ENCODE assay signal across 8 mouse cellular contexts in genomic region chr11:101176933-101177773, GRCm38 (mm10). TPM values are rescaled to one million over a fixed set of nuclear protein-coding genes. Genes with fewer than 3 reads are reported as not detected.
DNase-seq lines count a peak whose midpoint lies in the region; ATAC-seq and TF ChIP-seq lines count a peak whose summit lies in the region.

No protein-coding gene starts in this region.

- peaks cover 39% of the 10 kb centered on the region for H3K4me1 ChIP-seq in cerebellum, adult 2 months (ENCODE audit: control insufficient read depth, insufficient read depth, low read length)
- H3K4me1 ChIP-seq in kidney, postnatal 0 days (replicated peaks; ENCODE audit: insufficient read depth, low read length) = peaks cover 19% of the 10 kb centered on the region
- H3K4me1 ChIP-seq in liver, embryonic 14.5 days (replicated peaks; ENCODE audit: control insufficient read depth in 2 of 2, insufficient read depth in 2 of 2, low read length in 1 of 2) = peaks cover 0 to 8% of the 10 kb centered on the region in 2 experiments; a peak in 2 of 4 replicates
- H3K4me1 ChIP-seq in neural tube, embryonic 14.5 days (ENCODE audit: control insufficient read depth, insufficient read depth, low read length) = peaks cover 32% of the 10 kb centered on the region; the same call in 1 of the 2 replicates

- DNase-seq in kidney, adult 18-20 months = peak; percentile 68
- no peak for DNase-seq in kidney, adult 11 months
- DNase-seq in cerebellum, adult 2 months = peak; percentile 91 to 93
- DNase-seq in frontal cortex, postnatal 10 days (ENCODE audit: low spot score in 2 of 2) = peak; percentile 57 to 69
- peak; percentile 71 for DNase-seq in kidney, postnatal 0 days (ENCODE audit: low spot score)
- no peak for DNase-seq in liver, embryonic 14.5 days (ENCODE audit: low read depth in 3 of 3, low spot score in 3 of 3)
- DNase-seq in thymus, postnatal 36 days = peak; percentile 78 to 80

- H3K36me3 ChIP-seq in kidney, postnatal 0 days (ENCODE audit: insufficient read depth, low read length) = no peaks in the 10 kb centered on the region
- H3K36me3 ChIP-seq in liver, embryonic 14.5 days (replicated peaks; ENCODE audit: control insufficient read depth, insufficient read depth, low read depth) = no peaks in the 10 kb centered on the region
- H3K36me3 ChIP-seq in neural tube, embryonic 14.5 days (ENCODE audit: control insufficient read depth, insufficient read depth, low read length) = no peaks in the 10 kb centered on the region

- no peak for ATAC-seq in kidney, postnatal 0 days (replicated peaks; ENCODE audit: low FRiP score, low read depth)
- ATAC-seq in liver, embryonic 14.5 days (ENCODE audit: insufficient read depth) = no peak
- ATAC-seq in neural tube, embryonic 14.5 days (ENCODE audit: low read depth) = no peak

- WGBS in cerebellum, adult 2 months = 6% methylated on average over 22 of the region's 22 CpGs
- WGBS in kidney, postnatal 0 days = 40% methylated on average over 22 of the region's 22 CpGs
- WGBS in liver, embryonic 14.5 days (ENCODE audit: insufficient replicate concordance) = 29% methylated on average over 22 of the region's 22 CpGs
- 24% methylated on average over 22 of the region's 22 CpGs for whole genome bisulfite sequencing in neural tube, embryonic 14.5 days

- TF ChIP-seq POLR2A in cerebellum, adult 2 months (IDR thresholded peaks at IDR 0.05; ENCODE audit: borderline replicate concordance, insufficient read depth, low read length) = peak; percentile 40; the same call in 1 of the 2 replicates

- H3K27ac ChIP-seq in cerebellum, adult 2 months (ENCODE audit: insufficient read depth, low read length) = peak overlapping the region; percentile 96
- no peak overlapping the region for H3K27ac ChIP-seq in kidney, postnatal 0 days
- H3K27ac ChIP-seq in liver, embryonic 14.5 days = no peak overlapping the region
- no peak overlapping the region; the same call in 1 of the 2 replicates for H3K27ac ChIP-seq in neural tube, embryonic 14.5 days (ENCODE audit: low read depth, low read length)

- H3K9me3 ChIP-seq in kidney, postnatal 0 days (replicated peaks; ENCODE audit: low read length) = no peaks in the 10 kb centered on the region
- H3K9me3 ChIP-seq in liver, embryonic 14.5 days (ENCODE audit: control insufficient read depth, low read length) = no peaks in the 10 kb centered on the region
- no peaks in the 10 kb centered on the region for H3K9me3 ChIP-seq in neural tube, embryonic 14.5 days (ENCODE audit: control insufficient read depth, low read length)

- peak overlapping the region; percentile 65 for H3K4me2 ChIP-seq in kidney, postnatal 0 days (ENCODE audit: low read length)
- H3K4me2 ChIP-seq in liver, embryonic 14.5 days (ENCODE audit: low read depth) = no peak overlapping the region
- H3K4me2 ChIP-seq in neural tube, embryonic 14.5 days (ENCODE audit: low read depth, low read length) = peak overlapping the region; percentile 58

- TF ChIP-seq CTCF in cerebellum, adult 2 months (IDR thresholded peaks at IDR 0.05; ENCODE audit: borderline replicate concordance, insufficient read depth, low read depth, low read length) = peak; percentile 72
- peak; percentile 70 for TF ChIP-seq CTCF in kidney, postnatal 0 days (IDR thresholded peaks at IDR 0.05; ENCODE audit: low read depth)
- TF ChIP-seq CTCF in liver, embryonic 14.5 days (IDR thresholded peaks at IDR 0.05; ENCODE audit: low read depth) = peak; percentile 68

- H3K9ac ChIP-seq in kidney, postnatal 0 days (ENCODE audit: low read depth, low read length) = no peak overlapping the region
- no peak overlapping the region for H3K9ac ChIP-seq in liver, embryonic 14.5 days (replicated peaks)
- peak overlapping the region; percentile 54; the same call in 1 of the 2 replicates for H3K9ac ChIP-seq in neural tube, embryonic 14.5 days (replicated peaks; ENCODE audit: low read depth, low read length)

- peak overlapping the region; percentile 76 for H3K4me3 ChIP-seq in cerebellum, adult 2 months (replicated peaks; ENCODE audit: insufficient read depth, low read depth, low read length)
- peak overlapping the region; percentile 18; the same call in 1 of the 2 replicates for H3K4me3 ChIP-seq in kidney, postnatal 0 days (replicated peaks; ENCODE audit: low read depth, low read length)
- H3K4me3 ChIP-seq in liver, embryonic 14.5 days (ENCODE audit: insufficient read depth in 1 of 2, low read depth in 2 of 2, low read length in 2 of 2) = no peak overlapping the region
- peak overlapping the region; percentile 36 for H3K4me3 ChIP-seq in neural tube, embryonic 14.5 days (ENCODE audit: low read depth, low read length)

- no peaks in the 10 kb centered on the region for H3K27me3 ChIP-seq in cerebellum, adult 2 months (ENCODE audit: control insufficient read depth, insufficient read depth, low read length)
- no peaks in the 10 kb centered on the region for H3K27me3 ChIP-seq in kidney, postnatal 0 days (ENCODE audit: insufficient read depth, low read length)
- H3K27me3 ChIP-seq in liver, embryonic 14.5 days (ENCODE audit: control insufficient read depth, insufficient read depth, low read length) = peaks cover 67% of the 10 kb centered on the region
- peaks cover 13% of the 10 kb centered on the region for H3K27me3 ChIP-seq in neural tube, embryonic 14.5 days (ENCODE audit: control insufficient read depth, insufficient read depth, low read length)

- no peak for TF ChIP-seq EP300 in liver, embryonic 14.5 days (IDR thresholded peaks at IDR 0.05; ENCODE audit: low read depth)

RNA-seq across cellular contexts. Expression of gene Ccr10, which starts 1.9 kb away (rescaled TPM):
- polyA plus RNA-seq in cerebellum, adult 2 months (2012; rRNA removed) = 0.82 and 1.0 TPM in 2 replicates
- polyA plus RNA-seq in kidney, postnatal 0 days (2015; fragmentation: Nextera tagmentation; extraction: Ambion mirVana) = 0.36 and 0.45 TPM in 2 replicates
- not detected in 2 replicates for polyA plus RNA-seq in liver, embryonic 14.5 days (2012; rRNA removed)
- not detected in 2 replicates for polyA plus RNA-seq in liver, embryonic 14.5 days (2014; fragmentation: Nextera tagmentation; extraction: Ambion mirVana)
- polyA plus RNA-seq in neural tube, embryonic 14.5 days (2014; fragmentation: Nextera tagmentation; extraction: Ambion mirVana) = 0.12 and 0.30 TPM in 2 replicates

RNA-seq across cellular contexts. Expression of gene Plekhh3, which starts 6.0 kb away (rescaled TPM):
- polyA plus RNA-seq in cerebellum, adult 2 months (2012; rRNA removed) = 67.6 and 71.0 TPM in 2 replicates
- 14.1 and 16.6 TPM in 2 replicates for polyA plus RNA-seq in kidney, postnatal 0 days (2015; fragmentation: Nextera tagmentation; extraction: Ambion mirVana)
- polyA plus RNA-seq in liver, embryonic 14.5 days (2012; rRNA removed) = 1.1 TPM in 2 replicates
- polyA plus RNA-seq in liver, embryonic 14.5 days (2014; fragmentation: Nextera tagmentation; extraction: Ambion mirVana) = 1.0 TPM in 2 replicates
- polyA plus RNA-seq in neural tube, embryonic 14.5 days (2014; fragmentation: Nextera tagmentation; extraction: Ambion mirVana) = 7.2 and 10.5 TPM in 2 replicates

RNA-seq across cellular contexts. Expression of gene Cntnap1, which starts 6.8 kb away (rescaled TPM):
- polyA plus RNA-seq in cerebellum, adult 2 months (2012; rRNA removed) = 151 and 169 TPM in 2 replicates
- polyA plus RNA-seq in kidney, postnatal 0 days (2015; fragmentation: Nextera tagmentation; extraction: Ambion mirVana) = 0.75 and 0.78 TPM in 2 replicates
- 0.11 and 0.16 TPM in 2 replicates for polyA plus RNA-seq in liver, embryonic 14.5 days (2012; rRNA removed)
- 0.08 TPM in 1 of 2 replicates, not detected in the other for polyA plus RNA-seq in liver, embryonic 14.5 days (2014; fragmentation: Nextera tagmentation; extraction: Ambion mirVana)
- 7.5 and 8.3 TPM in 2 replicates for polyA plus RNA-seq in neural tube, embryonic 14.5 days (2014; fragmentation: Nextera tagmentation; extraction: Ambion mirVana)

RNA-seq across cellular contexts. Expression of gene Tubg2, which starts 21.4 kb away (rescaled TPM):
- 44.3 and 47.8 TPM in 2 replicates for polyA plus RNA-seq in cerebellum, adult 2 months (2012; rRNA removed)
- 4.3 and 4.9 TPM in 2 replicates for polyA plus RNA-seq in kidney, postnatal 0 days (2015; fragmentation: Nextera tagmentation; extraction: Ambion mirVana)
- polyA plus RNA-seq in liver, embryonic 14.5 days (2012; rRNA removed) = 0.13 and 0.14 TPM in 2 replicates
- polyA plus RNA-seq in liver, embryonic 14.5 days (2014; fragmentation: Nextera tagmentation; extraction: Ambion mirVana) = not detected in 2 replicates
- polyA plus RNA-seq in neural tube, embryonic 14.5 days (2014; fragmentation: Nextera tagmentation; extraction: Ambion mirVana) = 48.5 and 62.6 TPM in 2 replicates

RNA-seq across cellular contexts. Expression of gene Ezh1, which starts 49.1 kb away (rescaled TPM):
- polyA plus RNA-seq in cerebellum, adult 2 months (2012; rRNA removed) = 64.4 and 70.7 TPM in 2 replicates
- 18.6 and 20.3 TPM in 2 replicates for polyA plus RNA-seq in kidney, postnatal 0 days (2015; fragmentation: Nextera tagmentation; extraction: Ambion mirVana)
- 6.8 and 8.8 TPM in 2 replicates for polyA plus RNA-seq in liver, embryonic 14.5 days (2012; rRNA removed)
- polyA plus RNA-seq in liver, embryonic 14.5 days (2014; fragmentation: Nextera tagmentation; extraction: Ambion mirVana) = 7.9 and 8.1 TPM in 2 replicates
- 28.4 and 30.7 TPM in 2 replicates for polyA plus RNA-seq in neural tube, embryonic 14.5 days (2014; fragmentation: Nextera tagmentation; extraction: Ambion mirVana)

Comparison
In these comparisons a context has a peak if more than half of its experiments do, and no peak if none do; other contexts are left out.
1. DNase-seq: peak in kidney, adult 18-20 months (single experiment), cerebellum, adult 2 months (2 of 2), frontal cortex, postnatal 10 days (2 of 2), kidney, postnatal 0 days (single experiment) and thymus, postnatal 36 days (2 of 2); none in kidney, adult 11 months (single experiment) and liver, embryonic 14.5 days (0 of 3).
2. H3K4me3 ChIP-seq: peak in cerebellum, adult 2 months (single experiment), kidney, postnatal 0 days (single experiment) and neural tube, embryonic 14.5 days (single experiment); none in liver, embryonic 14.5 days (0 of 2).
3. RNA of gene Cntnap1, which starts 6.8 kb away (polyA plus RNA-seq): 151 to 169 TPM in cerebellum, adult 2 months; 7.5 to 8.3 TPM in neural tube, embryonic 14.5 days, 0.75 to 0.78 TPM in kidney, postnatal 0 days and 0.08 to 0.16 TPM in liver, embryonic 14.5 days; every median in the first group is over 10 times any median in the second.
4. Peak in every context shown above with its lines, with median percentiles within 50 percentile points of each other: CTCF ChIP-seq.